Mouse (Mus musculus) cerebellum, adult 11-12 months (tissue): ENCODE measurements around the gene Pabpn1l.
A peak's percentile ranks its signal among the peaks of the same experiment; 100 is the strongest.

ENCODE experiments used
- DNase-seq: peaks from one replicate; pipeline ENCODE4 v3.0.0; 2022

The Pabpn1l gene

DNA sequence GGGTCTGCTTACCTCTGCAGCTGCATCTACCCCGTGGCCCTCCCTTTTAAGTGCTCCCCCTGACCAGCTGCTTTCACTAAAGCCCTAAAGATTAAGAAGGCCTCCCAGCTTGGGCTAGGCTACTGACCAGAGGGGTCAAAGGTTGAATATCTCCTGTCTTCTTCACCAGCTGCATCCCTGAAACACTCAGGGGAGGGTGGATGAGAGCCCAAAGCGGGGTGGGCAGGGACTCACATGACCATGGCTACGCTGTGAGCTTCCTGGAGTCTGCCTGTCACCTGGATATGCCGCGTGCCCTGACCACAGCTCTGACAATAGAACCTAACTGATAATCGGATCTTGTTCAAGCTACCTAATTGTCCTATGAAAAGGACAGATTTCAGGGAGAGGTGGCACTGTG is at the start of gene Pabpn1l:
TSS of gene Pabpn1l (minus strand) at position 13 of the 400 bp plus-strand sequence.
- no peak for DNase-seq

- DNase-seq = peak; percentile 52
These were observed 49.4 kb upstream of the Pabpn1l start for GRCm38 (mm10) chr8:122671894-122672293.

- no peak for DNase-seq
These were observed 48.2 kb upstream of the Pabpn1l start for GRCm38 (mm10) chr8:122670718-122671117.

DNA sequence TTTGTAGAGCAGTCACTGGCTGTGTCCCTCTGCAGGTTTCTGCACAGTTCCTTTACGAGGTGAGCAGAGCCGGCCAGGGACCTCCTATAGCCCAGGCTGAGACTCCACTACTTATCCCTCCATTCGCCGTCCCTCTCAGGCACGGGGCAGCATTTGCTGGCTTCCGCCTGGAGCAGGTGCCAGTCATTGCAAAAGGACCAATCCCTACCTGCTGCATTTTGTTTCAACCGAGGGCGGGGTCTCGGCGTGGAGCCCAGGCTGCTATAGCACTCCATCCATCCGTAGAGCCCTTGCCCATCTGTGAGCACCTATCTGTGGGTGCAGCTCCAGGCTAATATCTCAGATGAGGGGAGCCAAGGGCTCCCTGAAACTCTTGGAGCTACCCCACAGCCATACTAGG is 47.5 kb upstream of the Pabpn1l start:
- DNase-seq = no peak

- DNase-seq = no peak
These were observed 46.8 kb upstream of the Pabpn1l start for GRCm38 (mm10) chr8:122669370-122669769.

- DNase-seq = no peak
These were observed 45.3 kb upstream of the Pabpn1l start for GRCm38 (mm10) chr8:122667854-122668253.

GRCm38 (mm10) chr8:122666827-122667226 is 44.3 kb upstream of the Pabpn1l start:
- DNase-seq = no peak

DNA sequence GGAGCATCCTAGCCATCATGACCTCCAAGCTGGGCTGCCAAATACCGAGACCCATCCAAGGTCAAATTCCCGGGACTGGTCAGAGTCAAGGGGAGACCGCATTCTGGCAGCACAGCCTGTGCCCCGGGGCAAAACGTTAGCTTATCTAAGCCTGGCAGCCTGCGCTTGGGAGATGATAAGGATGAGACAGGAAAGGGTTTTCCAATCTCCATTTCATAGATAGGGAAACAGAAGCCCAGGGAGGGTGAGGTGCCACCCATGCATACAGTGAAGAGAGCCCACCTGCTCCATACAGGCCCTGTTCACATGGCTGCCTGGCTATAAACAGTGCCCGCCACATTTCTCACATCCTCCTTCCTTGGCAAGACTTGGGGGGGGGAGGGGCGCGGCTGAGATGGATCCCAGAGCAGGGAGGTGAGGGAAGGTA is 43.8 kb upstream of the Pabpn1l start:
- peak; percentile 55 for DNase-seq

- DNase-seq = peak; percentile 72
These were observed 43.3 kb upstream of the Pabpn1l start for GRCm38 (mm10) chr8:122665667-122666316.

DNA sequence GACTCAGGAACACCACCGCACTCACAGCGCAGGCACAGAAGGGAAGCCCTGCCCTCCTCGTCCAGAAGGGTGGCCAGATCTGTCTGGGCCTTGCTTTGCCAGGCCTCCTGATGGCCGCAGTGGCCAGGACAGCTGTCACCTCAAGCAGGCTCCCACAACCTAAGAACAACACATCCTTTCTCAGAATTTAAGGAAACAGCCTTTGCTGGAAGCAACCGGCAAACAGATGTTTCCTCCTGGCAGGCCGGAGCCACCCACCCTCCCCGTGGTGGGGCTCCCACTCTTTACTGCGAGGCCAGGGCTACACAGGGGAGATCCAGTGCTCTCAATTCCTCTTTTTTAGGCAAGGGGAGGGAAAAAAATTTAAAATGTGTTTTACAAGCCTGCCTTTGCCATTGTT is 42.7 kb upstream of the Pabpn1l start:
- peak; percentile 79 for DNase-seq

DNA sequence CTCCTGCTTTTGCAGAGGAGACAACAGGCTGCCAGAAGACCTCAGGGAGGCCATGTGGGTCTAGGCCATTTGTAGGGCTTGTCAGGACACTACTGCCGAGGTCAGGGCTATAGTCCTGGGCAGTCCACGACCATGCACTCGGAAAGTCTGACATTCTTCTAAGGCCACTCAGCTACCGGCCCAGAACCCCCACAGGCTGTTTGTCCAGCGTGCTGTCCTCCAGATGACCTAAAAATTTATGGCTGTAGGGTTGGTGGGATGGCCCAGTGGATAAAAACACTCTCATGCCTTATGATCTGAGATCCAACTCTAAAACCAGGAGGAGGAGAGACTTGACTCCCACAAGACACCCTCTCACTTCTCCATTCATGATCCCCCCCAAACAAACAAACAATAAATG is 41.1 kb upstream of the Pabpn1l start:
- DNase-seq = no peak

GRCm38 (mm10) chr8:122663106-122663505 is 40.6 kb upstream of the Pabpn1l start:
- no peak for DNase-seq

DNA sequence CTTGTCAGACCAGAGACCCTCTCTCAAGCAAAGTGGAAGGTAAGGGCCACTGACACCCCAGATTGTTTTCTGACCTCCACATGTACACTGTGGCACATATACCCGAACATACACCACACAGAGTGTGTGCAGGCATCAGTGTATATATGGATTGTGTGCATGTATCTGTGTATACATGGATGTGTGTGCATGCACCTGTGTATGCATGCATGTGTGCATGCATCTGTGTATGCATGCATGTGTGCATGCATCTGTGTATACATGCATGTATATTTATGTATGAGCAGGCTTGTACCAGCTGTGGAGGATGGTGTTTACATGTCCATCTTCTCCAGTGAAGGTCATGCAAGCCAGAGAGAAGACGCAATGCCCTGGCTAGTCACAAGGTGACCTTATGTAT is 39.4 kb upstream of the Pabpn1l start:
- no peak for DNase-seq

GRCm38 (mm10) chr8:122661138-122661537 is 38.6 kb upstream of the Pabpn1l start:
- DNase-seq = peak; percentile 69

DNA sequence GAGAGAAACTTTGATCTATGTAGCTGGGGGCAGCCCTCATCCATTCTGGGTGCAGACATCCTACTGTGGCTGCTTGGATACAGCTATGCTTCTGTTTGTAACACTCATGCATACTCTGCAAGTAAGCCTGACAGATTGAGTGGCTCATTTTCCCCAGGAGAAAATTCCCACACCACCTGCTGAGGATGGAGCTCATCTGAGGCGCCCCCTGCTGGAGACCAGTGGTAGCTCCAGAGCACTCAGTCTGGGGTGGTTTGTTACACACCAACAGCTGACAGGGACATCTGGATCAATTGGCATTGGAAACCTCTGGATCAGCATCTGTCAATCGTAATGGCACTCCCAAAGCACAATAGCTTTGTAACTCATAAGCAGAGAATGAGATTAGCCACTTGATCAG is 37.5 kb upstream of the Pabpn1l start:
- DNase-seq = no peak

DNA sequence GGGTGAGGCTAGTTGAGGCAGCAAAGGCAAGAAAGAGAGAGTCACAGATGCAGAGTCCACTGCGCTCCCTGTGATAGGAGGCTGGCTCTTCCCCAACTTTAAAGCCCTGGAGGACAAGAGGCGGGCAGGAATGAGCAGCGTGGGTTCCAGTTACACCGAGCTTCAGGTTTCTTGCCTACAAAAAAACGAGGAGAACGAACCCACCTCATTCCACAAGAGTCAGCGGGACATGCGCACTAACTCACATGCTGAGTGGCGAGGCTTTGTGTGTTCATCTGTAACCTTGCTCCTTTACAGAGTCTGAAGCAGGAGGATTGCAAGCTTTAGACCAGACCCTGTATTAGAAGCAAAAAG is 36.2 kb upstream of the Pabpn1l start:
- DNase-seq = no peak

DNA sequence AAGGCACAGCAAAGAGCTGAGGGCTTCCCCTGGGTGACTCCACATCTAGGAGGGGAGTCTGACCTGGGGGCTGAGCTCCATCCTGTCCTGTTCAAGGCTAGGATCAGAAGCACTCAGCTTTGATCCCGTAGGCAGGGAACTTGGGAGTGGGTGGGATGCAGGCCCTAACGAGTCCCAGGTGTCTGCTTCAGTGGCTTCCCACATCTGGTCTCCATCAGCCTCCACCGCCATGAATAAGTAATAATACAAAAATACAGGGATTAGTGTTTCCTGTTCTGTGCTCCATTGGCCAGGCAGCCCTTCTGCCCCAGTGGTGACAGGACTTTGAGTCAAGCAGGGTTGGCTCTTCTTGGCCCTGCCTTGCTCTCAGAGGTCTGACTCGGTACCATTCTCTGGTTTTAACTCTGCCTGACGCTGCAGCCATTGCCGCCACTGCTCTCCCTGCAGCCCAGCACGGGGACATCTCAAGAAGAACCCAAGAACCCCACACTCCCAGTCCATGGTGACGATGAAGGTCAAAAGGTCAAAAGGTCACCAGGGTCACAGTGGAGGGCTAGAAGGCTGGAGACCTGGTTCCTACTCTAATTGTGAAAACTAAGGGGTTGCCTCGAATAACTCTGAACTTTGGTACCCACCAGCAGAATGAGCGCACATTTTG is 35.7 kb upstream of the Pabpn1l start:
- DNase-seq = no peak

- no peak for DNase-seq
These were observed 33.8 kb upstream of the Pabpn1l start for GRCm38 (mm10) chr8:122656056-122656999.

DNA sequence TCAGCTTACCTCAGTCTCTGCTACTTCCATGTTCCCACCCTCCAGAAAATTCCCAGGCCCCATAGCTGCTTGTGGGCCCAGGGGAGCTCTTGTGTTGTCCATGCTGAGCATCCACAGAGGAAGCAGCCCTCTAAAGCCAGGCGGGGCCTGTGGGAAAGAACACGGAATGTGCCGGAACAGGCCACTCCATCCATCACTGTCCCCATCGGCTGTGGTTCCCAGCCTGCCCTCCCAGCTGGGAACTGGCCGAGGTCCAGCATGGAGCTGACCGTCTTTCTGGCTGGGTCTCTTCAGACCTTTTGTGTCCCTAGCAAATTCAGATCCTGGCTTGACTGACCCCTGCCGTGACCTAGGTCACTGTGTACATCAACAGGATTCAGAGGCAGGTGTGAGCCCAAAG is 32.2 kb upstream of the Pabpn1l start:
- DNase-seq = no peak

DNA sequence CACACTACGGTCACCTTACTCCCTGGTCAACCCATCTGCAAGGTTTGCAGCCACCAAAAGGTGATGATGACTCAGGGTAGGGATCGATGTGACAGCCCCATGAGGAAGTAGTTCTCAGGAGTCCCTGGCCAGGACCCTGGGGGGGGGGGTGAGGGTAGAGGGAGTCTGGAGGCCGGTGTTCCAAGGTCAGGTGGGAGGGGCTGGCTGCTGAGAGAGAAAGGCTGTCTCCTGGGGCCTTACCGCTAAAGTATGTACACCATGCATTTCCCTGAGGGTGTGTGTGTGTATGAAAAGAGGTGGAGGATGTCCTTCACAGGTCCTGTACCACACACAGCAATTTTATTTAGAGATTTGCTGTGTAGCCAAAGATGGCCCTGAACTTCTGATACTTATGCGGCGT is 30.1 kb upstream of the Pabpn1l start:
- no peak for DNase-seq

- DNase-seq = no peak
These were observed 28.9 kb upstream of the Pabpn1l start for GRCm38 (mm10) chr8:122651326-122651921.

GRCm38 (mm10) chr8:122648192-122648970 is 25.8 kb upstream of the Pabpn1l start:
- no peak for DNase-seq
